Mouse (Mus musculus) testis, adult 2 months (tissue): ENCODE measurements around the gene Gm45785. TPM values are rescaled to one million over a fixed set of nuclear protein-coding genes. Genes with fewer than 3 reads are reported as not detected.

Source experiments
- H3K27ac ChIP-seq: fragments of 200-500 bp; 2 replicates; pipeline ENCODE4 v1.5.1; 2012; ENCODE audit warnings: low read depth, low read length; ENCODE audit not compliant: control insufficient read depth, insufficient read depth
- H3K27me3 ChIP-seq: fragments of 200-500 bp; 2 replicates; pipeline ENCODE4 v1.6.1; 2012; ENCODE audit warnings: mild to moderate bottlenecking, low read length, moderate library complexity; ENCODE audit not compliant: control insufficient read depth, insufficient read depth
- H3K36me3 ChIP-seq: fragments of 200-500 bp; 2 replicates; pipeline ENCODE4 v1.6.1; 2012; ENCODE audit warnings: mild to moderate bottlenecking, low read length; ENCODE audit not compliant: control insufficient read depth, insufficient read depth
- H3K4me1 ChIP-seq: fragments of 200-500 bp; 2 replicates; pipeline ENCODE4 v1.6.1; 2012; ENCODE audit warnings: low read length; ENCODE audit not compliant: control insufficient read depth, insufficient read depth
- H3K4me3 ChIP-seq: fragments of 200-500 bp; 2 replicates; pipeline ENCODE4 v1.5.1; 2012; ENCODE audit warnings: low read depth, mild to moderate bottlenecking, low read length, moderate library complexity, mixed read lengths; ENCODE audit not compliant: control insufficient read depth
- CTCF ChIP-seq: fragments of 200-500 bp; IDR thresholded peaks from 2 replicates; pipeline ENCODE4 v1.5.1; 2012; ENCODE audit warnings: low read depth, mild to moderate bottlenecking, inconsistent platforms, low read length, moderate library complexity; ENCODE audit not compliant: control insufficient read depth, insufficient read depth, insufficient replicate concordance
- POLR2A ChIP-seq: fragments of 200-500 bp; IDR thresholded peaks from 2 replicates; pipeline ENCODE4 v1.6.1; 2012; ENCODE audit warnings: low read depth, mild to moderate bottlenecking, inconsistent platforms, low read length, moderate library complexity; ENCODE audit not compliant: control insufficient read depth
- polyA plus RNA-seq: library from polyadenylated mRNA; depleted of rRNA; stranded (reverse); fragments of >200 nt; gene quantifications from 2 replicates; pipeline ENCODE4 v1.2.3, GENCODE M21; 2012

The Gm45785 gene
- polyA plus RNA-seq, 1 experiment, result not detected

- H3K36me3 ChIP-seq, result no peaks in the 10 kb centered on the region
- no peak overlapping the region for H3K27ac ChIP-seq
- TF ChIP-seq POLR2A (no peak), CTCF (no peak)
- H3K4me1 ChIP-seq, result peaks cover 3% of the 10 kb centered on the region; the same call in 1 of the 2 replicates
- no peaks in the 10 kb centered on the region for H3K27me3 ChIP-seq
- H3K4me3 ChIP-seq, result peak overlapping the region; percentile 74
These were observed 9.5 kb downstream of the Gm45785 start for GRCm38 (mm10) chr7:140846676-140847075.

- Histone ChIP-seq H3K36me3 (no peaks in the 10 kb centered on the region), H3K27me3 (no peaks in the 10 kb centered on the region), H3K4me1 (peaks cover 3% of the 10 kb centered on the region; the same call in 1 of the 2 replicates), H3K27ac (no peak overlapping the region), H3K4me3 (peak overlapping the region; percentile 74)
- TF ChIP-seq CTCF (no peak), POLR2A (no peak)
These were observed 10.4 kb downstream of the Gm45785 start for GRCm38 (mm10) chr7:140845683-140846082.

GRCm38 (mm10) chr7:140844905-140845665 lies 11.0 kb downstream of the Gm45785 start, which contains the start of gene Scgb1c1:
Scgb1c1 (plus strand) TSS chr7:140845547.
- Histone ChIP-seq H3K27me3 (no peaks in the 10 kb centered on the region), H3K4me1 (peaks cover 3% of the 10 kb centered on the region; the same call in 1 of the 2 replicates), H3K4me3 (peak within 1 kb of the TSS; percentile 74), H3K27ac (no peak within 1 kb of the TSS), H3K36me3 (no peaks in the 10 kb centered on the region)
- TF ChIP-seq POLR2A (no peak), CTCF (peak; percentile 68; the same call in 1 of the 2 replicates)

- Histone ChIP-seq H3K4me3 (no peak overlapping the region), H3K36me3 (no peaks in the 10 kb centered on the region), H3K27ac (no peak overlapping the region), H3K27me3 (no peaks in the 10 kb centered on the region), H3K4me1 (peaks cover 3% of the 10 kb centered on the region; the same call in 1 of the 2 replicates)
- no peak for TF ChIP-seq CTCF
- no peak for TF ChIP-seq POLR2A
These were observed 12.3 kb downstream of the Gm45785 start for GRCm38 (mm10) chr7:140843806-140844205.

- Histone ChIP-seq H3K4me1 (peaks cover 3% of the 10 kb centered on the region; the same call in 1 of the 2 replicates), H3K27ac (no peak overlapping the region), H3K27me3 (no peaks in the 10 kb centered on the region), H3K36me3 (no peaks in the 10 kb centered on the region), H3K4me3 (no peak overlapping the region)
- TF ChIP-seq POLR2A, result no peak
- no peak for TF ChIP-seq CTCF
These were observed 15.1 kb downstream of the Gm45785 start for GRCm38 (mm10) chr7:140840750-140841735.

- H3K4me1 ChIP-seq, result peaks cover 3% of the 10 kb centered on the region; the same call in 1 of the 2 replicates
- TF ChIP-seq POLR2A (no peak), CTCF (no peak)
- H3K27ac ChIP-seq, result no peak overlapping the region
- H3K36me3 ChIP-seq, result no peaks in the 10 kb centered on the region
- H3K4me3 ChIP-seq, result no peak overlapping the region
- H3K27me3 ChIP-seq, result no peaks in the 10 kb centered on the region
These were observed 16.6 kb downstream of the Gm45785 start for GRCm38 (mm10) chr7:140839556-140839955.
